Mouse (Mus musculus): ENCODE results near the gene Map3k14.

The Map3k14 gene

GRCm38 (mm10) chr11:103175688-103176442 lies 91.4 kb downstream of the Map3k14 start:
- DNase-seq (ENCODE audit: low read depth, low spot score): no peak

DNA sequence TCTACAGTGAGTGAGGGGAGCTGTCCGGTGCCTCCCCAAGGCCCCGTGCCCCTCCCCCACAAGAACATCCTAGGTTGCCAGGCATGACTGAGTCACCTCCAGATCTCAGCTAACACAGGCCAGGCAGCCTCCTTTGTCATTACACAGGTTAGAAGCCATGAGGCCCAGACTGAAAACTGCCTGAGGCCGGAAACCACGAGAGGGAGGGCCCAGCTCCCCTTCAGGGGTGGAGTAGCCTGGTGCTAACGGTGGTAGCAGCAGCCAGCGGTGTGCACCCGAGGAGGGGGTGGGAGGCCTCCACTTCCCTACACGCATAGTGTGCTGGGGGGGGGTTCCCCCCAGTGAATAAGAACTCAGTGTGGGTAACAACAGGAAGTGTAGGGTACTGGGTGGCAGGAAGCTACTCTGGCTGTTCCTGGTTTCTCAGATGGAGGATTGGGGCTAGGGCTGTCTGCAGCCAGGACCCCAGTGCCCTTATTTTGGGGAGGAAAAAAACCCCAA lies 92.3 kb downstream of the Map3k14 start:
- no peak for DNase-seq (ENCODE audit: low read depth, low spot score)

DNA sequence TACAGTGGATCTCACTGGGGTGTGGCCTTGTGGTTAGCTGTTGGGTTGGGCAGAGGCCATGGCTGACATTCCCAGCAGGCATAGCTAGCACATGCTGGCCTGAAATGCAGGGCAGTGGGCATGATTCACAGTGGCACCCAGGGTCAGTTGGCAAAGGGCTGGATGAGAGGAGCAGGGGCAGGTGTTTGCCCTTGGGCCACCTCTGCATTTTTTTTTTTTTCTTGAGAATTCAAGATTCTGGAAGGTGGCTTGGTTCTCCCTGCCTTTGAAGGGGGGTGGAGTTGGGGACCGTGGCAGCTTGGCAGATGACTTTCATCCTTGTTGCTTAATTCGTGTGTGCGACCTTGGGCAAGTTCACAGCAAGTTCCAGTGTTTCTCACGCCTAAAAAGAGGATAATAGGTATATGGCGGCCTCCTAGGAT lies 92.8 kb downstream of the Map3k14 start:
- DNase-seq (ENCODE audit: low read depth, low spot score): no peak

DNA sequence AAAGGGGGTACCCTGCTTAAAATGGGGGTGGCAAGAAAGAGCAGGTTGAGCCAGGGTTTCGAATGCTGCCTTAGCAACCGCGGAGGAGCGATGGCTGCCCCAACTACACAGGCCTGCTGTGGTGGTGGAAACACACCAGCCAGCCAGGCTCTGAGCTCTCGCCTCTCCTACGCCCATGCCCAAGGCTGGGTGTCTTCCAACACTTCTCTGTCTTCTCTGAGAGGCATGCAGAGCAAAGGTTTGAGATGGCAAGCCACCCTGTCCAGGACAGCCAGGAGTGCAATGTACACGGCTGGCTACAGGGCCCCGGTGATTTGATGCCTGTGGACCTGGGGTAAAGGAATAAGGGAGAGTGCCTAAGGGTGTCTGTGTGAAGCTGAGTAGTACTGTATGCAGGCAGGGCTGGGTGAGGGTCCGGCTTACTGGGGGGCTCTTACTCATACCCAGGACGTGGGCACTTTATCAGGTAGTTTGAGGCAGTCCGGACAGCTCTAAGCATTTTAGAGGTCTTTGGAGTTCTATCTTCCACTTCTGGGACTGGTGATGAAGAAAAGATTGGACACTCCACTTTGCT lies 93.4 kb downstream of the Map3k14 start:
- DNase-seq (ENCODE audit: low read depth, low spot score): no peak

GRCm38 (mm10) chr11:103173041-103173770 lies 94.1 kb downstream of the Map3k14 start:
- no peak for DNase-seq (ENCODE audit: low read depth, low spot score)

DNA sequence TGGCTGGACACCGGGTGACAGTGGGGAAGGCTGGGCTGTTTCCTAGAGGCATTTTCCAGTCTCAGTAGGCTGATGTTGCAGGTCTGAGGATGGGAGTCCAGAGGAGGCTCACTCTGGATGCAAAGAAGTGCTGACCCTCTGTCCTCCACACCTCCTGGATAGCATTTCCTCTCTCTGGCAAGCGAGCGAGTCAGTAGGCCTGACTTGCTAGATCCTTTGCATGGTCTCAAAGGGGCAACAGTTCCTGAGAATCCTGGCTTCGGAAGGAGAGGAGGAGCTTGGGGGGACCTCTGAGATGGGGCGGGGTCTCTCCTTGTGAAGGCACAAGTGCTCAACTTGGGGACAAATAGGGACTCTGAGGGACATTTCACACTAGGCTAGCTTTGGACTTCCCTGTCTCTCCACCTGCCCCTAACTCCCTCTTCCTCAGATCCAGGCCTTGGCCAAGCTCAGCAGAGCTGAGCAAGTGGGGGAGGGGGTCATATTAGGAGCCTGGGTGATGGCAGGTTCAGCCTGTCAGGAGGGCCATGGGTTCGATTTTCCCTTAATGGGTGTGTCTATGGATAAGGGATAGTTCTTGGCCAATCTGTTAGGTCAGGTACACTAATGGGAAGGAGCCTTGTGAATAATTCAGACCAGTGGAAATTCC lies 94.8 kb downstream of the Map3k14 start:
- no peak for DNase-seq (ENCODE audit: low read depth, low spot score)

DNA sequence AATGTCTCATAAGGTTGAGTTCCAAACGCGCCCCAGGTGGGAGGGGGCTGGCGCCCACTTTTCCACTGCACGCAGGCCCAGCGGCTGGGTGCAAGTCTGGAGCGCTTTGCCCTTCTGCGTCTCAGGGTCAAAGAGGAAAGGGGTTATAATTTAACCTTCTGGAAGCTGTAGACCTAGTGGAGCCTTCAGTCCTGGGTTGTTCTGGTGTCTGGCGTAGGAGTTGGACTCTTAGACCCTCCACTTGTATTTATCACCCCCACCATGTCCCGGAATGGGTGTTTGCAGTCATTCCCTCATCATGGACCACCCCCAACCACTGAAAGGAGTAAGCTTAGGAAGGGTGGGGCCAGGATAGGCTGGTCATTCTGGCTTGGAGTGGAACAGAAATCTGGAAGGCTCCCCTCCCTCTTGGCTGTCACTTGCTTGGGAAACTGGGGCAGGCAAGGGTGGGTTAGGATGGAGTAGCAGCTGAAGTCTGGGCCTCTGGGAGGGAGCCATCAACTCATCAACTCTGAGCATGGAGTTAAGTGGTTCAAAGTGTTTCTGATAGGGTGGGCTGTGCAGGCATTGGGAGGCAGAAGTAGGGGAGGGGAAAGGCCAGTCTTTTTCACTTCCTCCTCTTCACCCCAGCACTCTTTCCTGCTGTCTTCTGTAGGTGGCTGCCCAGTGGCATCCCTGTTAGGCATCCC lies 95.4 kb downstream of the Map3k14 start:
- no peak for DNase-seq (ENCODE audit: low read depth, low spot score)

- DNase-seq (ENCODE audit: low read depth, low spot score): no peak
Observed at GRCm38 (mm10) chr11:103171286-103171620, 96.0 kb downstream of the Map3k14 start.

GRCm38 (mm10) chr11:103170494-103171285 lies 96.6 kb downstream of the Map3k14 start, which contains the start of gene Fmnl1:
Gene Fmnl1, plus strand, starts transcription at chr11:103171107.
- DNase-seq (ENCODE audit: low read depth, low spot score): peak; percentile 27

DNA sequence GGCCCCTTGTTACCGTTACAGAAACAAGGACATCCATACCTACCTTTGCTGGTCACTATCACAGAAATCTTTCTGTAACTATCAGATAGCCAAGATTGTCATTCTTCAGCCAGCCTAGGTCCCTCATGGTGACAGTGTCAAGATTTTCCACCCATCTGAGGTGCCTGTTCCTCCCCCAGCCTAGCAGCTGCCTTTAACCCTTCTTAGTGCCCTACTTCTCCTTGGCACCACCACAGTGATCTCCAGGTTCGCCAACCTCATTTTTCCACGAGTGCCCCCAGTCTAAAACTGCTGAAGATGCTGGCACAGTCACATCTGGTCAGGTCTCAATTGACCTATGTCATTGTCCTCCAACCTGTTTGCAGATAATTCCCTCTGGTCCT lies 97.2 kb downstream of the Map3k14 start:
- no peak for DNase-seq (ENCODE audit: low read depth, low spot score)
